Comparison of ENCODE assay signal across 17 mouse cellular contexts in genomic region chr19:28477326-28477863, GRCm38 (mm10).
DNase-seq lines count a peak whose midpoint lies in the region; ATAC-seq and TF ChIP-seq lines count a peak whose summit lies in the region.
"Had no signal": no experiment of that assay in that cellular context is flagged by ENCODE, and none has a peak within 500 bp of the region (broad histone marks: within the 10 kb centered on the region; RNA-seq: fewer than 3 reads in every experiment).

No protein-coding gene starts in this region.

- H3K9ac ChIP-seq in hindbrain, embryonic 12.5 days, result no peak overlapping the region
- H3K9ac ChIP-seq in hindbrain, postnatal 0 days (replicated peaks; ENCODE audit: low read length), result no peak overlapping the region
- H3K9ac ChIP-seq in neural tube, embryonic 15.5 days (replicated peaks), result no peak overlapping the region
- H3K9ac ChIP-seq: kidney, embryonic 15.5 days; limb, embryonic 13.5 days; liver, embryonic 14.5 days had no signal

- WGBS in hindbrain, embryonic 12.5 days, result 17% methylated on average over 6 of the region's 6 CpGs
- WGBS in hindbrain, postnatal 0 days, result 18% methylated on average over 6 of the region's 6 CpGs
- 7% methylated on average over 6 of the region's 6 CpGs for WGBS in neural tube, embryonic 15.5 days

- no peak for DNase-seq in hindbrain, postnatal 0 days (ENCODE audit: low spot score)
- peak; percentile 19 for DNase-seq in neural tube, embryonic 10.5 days (ENCODE audit: extremely low spot score, low spot score)
- peak; percentile 17 for DNase-seq in embryo, embryonic 9.5 days (ENCODE audit: extremely low spot score)
- no peak for DNase-seq in left cerebral cortex, postnatal 10 days (ENCODE audit: extremely low spot score in 1 of 2, low spot score in 2 of 2)
- no peak for DNase-seq in layer of hippocampus, postnatal 25 days (ENCODE audit: extremely low spot score in 1 of 2, low spot score in 1 of 2)
- DNase-seq: adrenal gland, postnatal 36 days; cerebellum, adult 8-10 months; gastrocnemius, postnatal 14 days; heart, postnatal 10 days; right cerebral cortex, postnatal 25 days; thymus, postnatal 14 days had no signal

- no peak for ATAC-seq in hindbrain, embryonic 12.5 days (ENCODE audit: low FRiP score)
- ATAC-seq in hindbrain, postnatal 0 days, result no peak
- no peak for ATAC-seq in neural tube, embryonic 15.5 days (ENCODE audit: low FRiP score)
- ATAC-seq: lung, postnatal 0 days had no signal

- H3K9me3 ChIP-seq in hindbrain, embryonic 12.5 days (replicated peaks), result no peaks in the 10 kb centered on the region
- H3K9me3 ChIP-seq in hindbrain, postnatal 0 days (ENCODE audit: low read length), result no peaks in the 10 kb centered on the region
- no peaks in the 10 kb centered on the region for H3K9me3 ChIP-seq in neural tube, embryonic 15.5 days (replicated peaks)
- H3K9me3 ChIP-seq: kidney, embryonic 15.5 days; limb, embryonic 13.5 days had no signal

- H3K27me3 ChIP-seq in hindbrain, embryonic 12.5 days, result peaks cover 10% of the 10 kb centered on the region; the same call in 1 of the 2 replicates
- H3K27me3 ChIP-seq in hindbrain, postnatal 0 days (ENCODE audit: insufficient read depth, low read length), result no peaks in the 10 kb centered on the region
- no peaks in the 10 kb centered on the region for H3K27me3 ChIP-seq in neural tube, embryonic 15.5 days (replicated peaks)
- H3K27me3 ChIP-seq: kidney, embryonic 15.5 days; limb, embryonic 13.5 days had no signal

- H3K4me2 ChIP-seq in hindbrain, embryonic 12.5 days (replicated peaks), result no peak overlapping the region
- H3K4me2 ChIP-seq in hindbrain, postnatal 0 days (ENCODE audit: low read depth, low read length), result no peak overlapping the region
- no peak overlapping the region for H3K4me2 ChIP-seq in neural tube, embryonic 15.5 days
- H3K4me2 ChIP-seq: kidney, embryonic 15.5 days; limb, embryonic 13.5 days had no signal

- H3K36me3 ChIP-seq in hindbrain, embryonic 12.5 days, result no peaks in the 10 kb centered on the region
- H3K36me3 ChIP-seq in hindbrain, postnatal 0 days (ENCODE audit: insufficient read depth, low read length), result no peaks in the 10 kb centered on the region
- H3K36me3 ChIP-seq in neural tube, embryonic 15.5 days, result no peaks in the 10 kb centered on the region
- H3K36me3 ChIP-seq: kidney, embryonic 15.5 days; limb, embryonic 13.5 days had no signal

- no peak for TF ChIP-seq CTCF in hindbrain, postnatal 0 days (IDR thresholded peaks at IDR 0.05; ENCODE audit: low read depth)

- intact Hi-C loops in left cerebral cortex, postnatal 10 days (cut with DNase I), result no loop called here

- no peak overlapping the region for H3K4me3 ChIP-seq in hindbrain, embryonic 12.5 days
- H3K4me3 ChIP-seq in hindbrain, postnatal 0 days (ENCODE audit: low read length), result no peak overlapping the region
- no peak overlapping the region for H3K4me3 ChIP-seq in neural tube, embryonic 15.5 days (replicated peaks)
- H3K4me3 ChIP-seq: kidney, embryonic 15.5 days; limb, embryonic 13.5 days had no signal

- 0 out of 2 replicates have a peak overlapping the region, but pooled peaks have one; percentile 17 for H3K27ac ChIP-seq in hindbrain, embryonic 12.5 days
- no peak overlapping the region for H3K27ac ChIP-seq in hindbrain, postnatal 0 days
- H3K27ac ChIP-seq in neural tube, embryonic 15.5 days (replicated peaks), result no peak overlapping the region
- H3K27ac ChIP-seq: kidney, embryonic 15.5 days; limb, embryonic 13.5 days; liver, embryonic 14.5 days had no signal

- peaks cover 15% of the 10 kb centered on the region for H3K4me1 ChIP-seq in hindbrain, embryonic 12.5 days
- H3K4me1 ChIP-seq in hindbrain, postnatal 0 days (ENCODE audit: insufficient read depth, low read length), result no peaks in the 10 kb centered on the region
- H3K4me1 ChIP-seq in neural tube, embryonic 15.5 days, result no peaks in the 10 kb centered on the region; the same call in 1 of the 2 replicates
- H3K4me1 ChIP-seq: kidney, embryonic 15.5 days had no signal

Comparison
In these comparisons a context has a peak if more than half of its experiments do, and no peak if none do; other contexts are left out.
1. DNase-seq: peak in neural tube, embryonic 10.5 days (single experiment) and embryo, embryonic 9.5 days (single experiment); none in hindbrain, postnatal 0 days (single experiment), left cerebral cortex, postnatal 10 days (0 of 2) and layer of hippocampus, postnatal 25 days (0 of 2).